Mouse (Mus musculus) gastrocnemius, postnatal 25 days (tissue): ENCODE measurements around the gene Ankrd33b. TPM values are rescaled to one million over a fixed set of nuclear protein-coding genes. Genes with fewer than 3 reads are reported as not detected.

ENCODE experiments used
- DNase-seq: peaks from one replicate; pipeline ENCODE4 v3.0.0; 2022
- total RNA-seq, 2 experiments: library from RNA; stranded (reverse); gene quantifications; 1 replicate in 1 of 2; 2 replicates in 1 of 2; pipeline ENCODE4 v1.2.3; 2021

Ankrd33b gene
- total RNA-seq, 2 experiments from 2014 or later: 17.0 to 25.2 TPM

- DNase-seq: no peak
Measured at GRCm38 (mm10) chr15:31368556-31368955, 1.0 kb upstream of the Ankrd33b start.

DNA sequence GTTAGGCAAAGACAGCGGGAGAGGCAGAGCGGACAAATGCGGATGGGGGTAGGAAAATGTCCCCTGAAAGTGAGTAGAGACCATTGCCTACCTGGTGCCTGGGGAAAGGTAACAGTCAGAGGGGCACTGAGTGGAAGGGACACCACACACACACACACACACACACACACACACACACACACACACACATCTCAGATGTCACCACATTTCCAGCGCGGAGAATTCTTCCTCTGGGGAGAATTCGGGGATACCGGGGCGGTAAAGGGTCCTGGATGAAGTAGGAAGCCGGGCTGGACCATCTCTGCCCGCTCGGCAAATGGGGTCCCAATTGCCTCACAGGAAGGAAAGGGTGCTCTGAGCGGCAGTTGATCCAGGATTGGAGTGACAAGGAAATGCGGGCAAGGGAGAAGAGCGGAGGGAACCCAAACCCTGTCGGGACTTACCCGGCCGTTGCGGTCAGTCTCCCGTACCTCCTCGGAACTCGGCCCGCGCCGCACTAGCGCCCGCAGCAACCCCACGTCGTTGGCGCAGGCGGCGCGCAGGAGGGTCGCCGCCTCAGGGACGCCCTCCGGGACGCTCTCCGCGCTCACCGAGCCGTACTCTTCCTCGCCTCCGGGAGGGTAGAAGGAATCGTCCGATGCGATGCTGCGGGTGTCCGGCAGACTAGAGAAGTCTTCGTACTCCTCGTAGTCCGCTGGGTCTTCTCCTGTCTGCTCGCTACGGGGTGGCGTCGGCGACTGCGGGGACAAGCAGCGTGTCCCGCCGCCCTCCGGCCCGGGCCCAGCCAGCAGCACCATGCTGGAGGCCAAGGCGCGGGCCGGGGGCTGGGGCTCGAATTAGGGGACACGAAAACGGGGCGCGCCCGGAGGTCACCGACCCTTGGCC, 688 bp downstream of the Ankrd33b start:
- DNase-seq: no peak

- no peak for DNase-seq
Measured at GRCm38 (mm10) chr15:31365720-31366591, 1.6 kb downstream of the Ankrd33b start.

- DNase-seq: no peak
Measured at GRCm38 (mm10) chr15:31365041-31365719, 2.3 kb downstream of the Ankrd33b start.

DNA sequence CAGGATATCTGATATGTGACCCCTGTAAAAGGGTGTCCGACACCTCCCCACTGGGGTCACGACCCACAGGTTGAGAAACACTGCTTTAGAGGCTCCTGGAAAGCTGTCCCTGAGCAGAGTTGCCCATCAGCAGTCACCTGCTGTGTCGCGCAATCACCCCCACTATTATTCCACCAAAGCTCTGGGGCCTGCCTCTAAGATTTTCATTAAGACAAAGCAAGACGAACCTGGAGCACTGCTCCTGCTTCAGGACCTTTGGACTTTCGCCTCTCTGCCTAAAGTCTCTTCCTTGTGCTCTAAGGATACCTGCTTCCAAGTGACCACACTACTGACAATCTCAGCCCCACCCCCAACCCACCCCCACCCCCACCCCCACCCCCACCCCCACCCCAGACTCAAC, 3.1 kb downstream of the Ankrd33b start:
- DNase-seq: no peak

- DNase-seq: no peak
Measured at GRCm38 (mm10) chr15:31363981-31364361, 3.6 kb downstream of the Ankrd33b start.

- DNase-seq: no peak
Measured at GRCm38 (mm10) chr15:31363241-31363980, 4.1 kb downstream of the Ankrd33b start.

DNA sequence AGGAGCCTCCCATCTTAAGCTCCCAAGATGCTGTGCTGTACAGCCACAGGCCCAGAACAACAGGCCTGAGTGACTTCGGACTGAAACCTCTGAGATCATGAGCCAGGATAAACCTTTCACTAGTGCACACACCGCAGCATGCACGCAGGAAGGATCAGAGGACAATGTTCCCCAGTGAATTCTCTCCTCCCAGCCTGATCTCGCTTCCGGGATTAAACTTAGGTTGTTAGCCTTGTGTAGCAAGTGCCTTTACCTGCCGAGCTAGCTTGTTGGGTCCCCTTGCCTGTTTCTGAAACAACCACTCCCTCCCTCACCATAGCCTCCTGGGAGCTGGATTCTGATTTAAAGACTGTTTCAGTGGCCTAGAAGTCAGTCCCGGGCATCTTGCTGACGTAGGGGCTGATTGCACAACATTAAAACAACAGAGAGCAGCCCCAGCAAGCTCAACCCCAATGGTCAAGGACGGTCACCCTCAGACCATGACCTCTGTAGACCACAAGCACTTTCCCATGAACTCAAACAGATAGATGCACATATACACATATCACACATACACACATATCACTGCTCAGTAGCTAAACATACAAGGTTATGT, 6.2 kb downstream of the Ankrd33b start:
- no peak for DNase-seq

DNA sequence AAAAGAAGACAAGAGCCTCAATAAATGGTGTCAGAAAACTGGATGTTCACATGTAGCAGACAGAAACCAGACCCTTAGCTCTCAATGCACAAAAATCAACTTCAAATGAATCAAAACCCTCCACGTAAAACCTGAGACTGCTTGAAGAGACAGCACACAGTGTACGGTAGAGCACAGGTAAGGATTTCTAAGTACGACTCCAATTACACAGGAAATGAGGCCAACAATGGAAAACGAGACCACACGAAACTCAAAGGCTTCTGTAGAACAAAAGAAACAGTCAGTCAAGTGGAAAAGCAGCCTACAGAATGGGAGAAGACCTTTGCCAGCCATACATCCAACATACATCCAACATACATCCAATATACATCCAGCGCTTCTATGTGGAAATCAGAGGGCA, 6.9 kb downstream of the Ankrd33b start:
- DNase-seq: no peak

GRCm38 (mm10) chr15:31359805-31360204, 7.7 kb downstream of the Ankrd33b start:
- DNase-seq: no peak

DNA sequence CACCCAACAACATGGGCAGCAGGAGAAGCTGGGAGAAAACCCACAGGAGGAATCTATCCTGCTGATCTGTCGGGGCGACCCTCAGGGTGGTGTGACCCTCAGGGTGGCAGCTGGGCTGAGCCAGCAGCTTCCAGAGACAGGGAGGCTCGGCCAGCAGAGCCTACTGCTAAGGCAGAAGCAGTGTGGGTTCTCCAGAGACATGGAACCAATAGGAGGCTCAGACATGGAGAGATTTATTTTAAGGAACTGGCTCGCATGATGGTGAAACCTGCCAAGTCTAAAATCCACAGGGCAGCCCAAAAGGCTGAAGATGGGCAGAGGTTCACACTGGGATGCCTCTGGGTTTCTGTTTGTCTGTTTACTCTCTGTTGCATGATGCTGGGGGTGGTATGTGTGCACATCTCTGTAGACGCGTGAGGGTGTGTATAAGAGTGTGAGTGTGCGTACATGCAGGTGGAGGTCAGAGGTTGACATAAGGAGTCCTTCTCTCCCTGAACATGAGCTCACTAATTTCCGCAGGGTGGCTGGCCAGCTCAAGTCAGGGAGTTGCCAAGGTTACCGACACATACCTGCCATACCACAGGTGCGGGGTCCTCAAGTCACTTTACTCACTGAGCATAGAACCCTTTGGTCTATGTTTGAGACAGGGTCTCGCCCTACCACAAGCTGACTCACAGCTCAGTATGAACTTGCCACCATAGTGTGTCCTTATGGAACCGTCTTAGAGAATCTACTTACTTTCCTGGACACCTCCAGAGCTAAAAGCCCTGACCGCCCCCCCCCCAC, 14.8 kb downstream of the Ankrd33b start:
- DNase-seq: no peak

- peak; percentile 25 for DNase-seq
Measured at GRCm38 (mm10) chr15:31349810-31350341, 17.6 kb downstream of the Ankrd33b start.

GRCm38 (mm10) chr15:31349046-31349445, 18.5 kb downstream of the Ankrd33b start:
- DNase-seq: no peak

DNA sequence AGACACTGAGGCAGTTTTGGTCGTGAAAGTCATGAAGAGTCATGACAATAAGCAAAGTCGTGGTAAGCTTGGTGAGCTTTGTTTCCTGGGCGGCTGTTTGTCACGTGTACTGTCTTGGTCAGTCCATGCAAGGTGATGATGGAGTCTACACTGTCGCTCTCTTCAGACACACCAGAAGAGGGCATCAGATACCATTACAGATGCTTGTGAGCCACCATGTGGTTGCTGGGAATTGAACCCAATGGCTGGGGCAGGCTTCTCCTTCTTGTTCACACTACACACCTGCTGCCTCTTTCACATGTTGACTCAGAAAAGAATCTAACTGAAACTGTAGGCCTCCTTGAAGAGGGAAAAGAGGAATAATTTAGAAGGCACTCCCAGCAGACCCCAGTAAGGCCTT, 19.3 kb downstream of the Ankrd33b start:
- no peak for DNase-seq

DNA sequence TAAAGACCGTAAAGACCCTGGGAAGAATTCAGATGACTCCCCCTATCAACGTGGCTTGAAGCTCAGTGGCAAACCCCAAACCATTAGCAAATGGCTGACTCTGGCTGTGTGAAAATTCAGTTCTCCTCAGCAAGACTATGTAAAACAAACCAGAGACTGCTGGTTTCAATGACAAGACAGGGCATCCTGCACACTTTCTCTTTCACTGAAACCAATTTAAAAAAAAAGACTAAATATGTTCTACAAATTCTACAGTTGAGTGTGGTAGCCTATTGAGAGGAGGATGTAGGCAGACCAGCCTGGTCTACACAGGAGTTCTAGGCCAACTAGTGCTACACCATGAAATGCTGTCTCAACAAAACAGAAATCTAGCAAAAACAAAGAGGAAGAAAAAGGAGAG, 21.0 kb downstream of the Ankrd33b start:
- no peak for DNase-seq

GRCm38 (mm10) chr15:31345366-31345765, 22.2 kb downstream of the Ankrd33b start:
- no peak for DNase-seq

DNA sequence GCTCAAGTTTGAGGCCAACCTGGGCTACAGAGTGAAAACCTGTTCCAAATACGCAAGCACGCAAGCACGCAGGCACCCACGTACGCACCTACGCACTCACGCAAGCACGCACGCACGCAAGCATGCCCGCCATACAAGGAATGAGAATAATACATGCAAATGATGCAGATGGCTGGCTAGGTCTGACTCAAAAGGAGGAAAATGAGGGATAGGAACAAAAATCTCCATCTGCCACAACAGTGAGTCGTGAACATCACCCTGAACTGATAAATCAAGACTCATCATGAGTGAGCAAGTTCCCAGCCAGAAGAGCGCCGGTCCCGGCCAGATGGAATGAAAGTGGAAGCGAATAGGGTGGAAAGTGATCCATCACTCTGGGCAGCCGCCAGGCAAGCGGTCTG, 22.7 kb downstream of the Ankrd33b start:
- DNase-seq: no peak

DNA sequence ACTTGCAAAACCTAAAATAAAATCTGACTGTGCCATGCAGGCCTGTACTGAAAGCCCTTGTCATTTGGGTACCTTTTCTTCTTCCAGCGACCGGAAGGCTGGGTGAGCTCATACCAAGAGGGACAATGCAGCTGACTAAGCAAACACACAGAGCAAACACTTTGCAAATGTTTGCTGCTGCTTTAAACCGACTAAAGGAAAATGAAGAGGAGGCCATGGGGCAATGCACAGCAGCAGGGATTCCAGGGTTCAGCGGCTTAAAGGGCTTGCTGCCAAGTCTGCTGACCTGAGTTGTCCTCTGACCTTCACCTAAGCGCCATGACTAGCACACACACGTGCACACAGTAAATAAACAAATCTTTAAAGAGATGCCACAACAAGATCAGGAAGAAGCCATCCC, 23.9 kb downstream of the Ankrd33b start:
- no peak for DNase-seq

GRCm38 (mm10) chr15:31342496-31342901, 25.0 kb downstream of the Ankrd33b start:
- no peak for DNase-seq

DNA sequence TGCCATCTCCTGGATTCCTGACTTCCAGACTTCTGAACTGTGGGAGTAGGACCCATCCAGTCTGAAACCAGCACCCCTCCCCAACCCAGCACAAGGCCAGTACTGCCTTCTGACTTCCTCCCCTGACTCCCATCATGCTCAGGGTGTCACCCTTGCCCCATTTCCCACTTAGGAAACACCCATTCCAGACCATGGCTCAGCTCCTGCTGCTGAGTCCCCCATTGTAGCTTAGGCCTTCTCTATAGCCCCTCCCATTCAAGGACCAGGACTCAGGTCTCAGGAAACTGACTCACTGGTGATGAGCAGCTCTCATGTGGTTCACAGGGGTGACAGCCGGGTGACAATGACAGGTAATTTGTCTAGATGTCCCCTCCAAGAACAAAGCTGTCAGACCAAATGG, 25.5 kb downstream of the Ankrd33b start:
- no peak for DNase-seq
